Mouse (Mus musculus) kidney, postnatal 36 days (tissue): ENCODE measurements around the gene Tbx4.

ENCODE experiments used
- DNase-seq, 2 experiments: peaks; one replicate each; pipeline ENCODE4 v3.0.0; 2021 to 2022; ENCODE audit warnings: mixed read lengths in 2 of 2

The Tbx4 gene

DNA sequence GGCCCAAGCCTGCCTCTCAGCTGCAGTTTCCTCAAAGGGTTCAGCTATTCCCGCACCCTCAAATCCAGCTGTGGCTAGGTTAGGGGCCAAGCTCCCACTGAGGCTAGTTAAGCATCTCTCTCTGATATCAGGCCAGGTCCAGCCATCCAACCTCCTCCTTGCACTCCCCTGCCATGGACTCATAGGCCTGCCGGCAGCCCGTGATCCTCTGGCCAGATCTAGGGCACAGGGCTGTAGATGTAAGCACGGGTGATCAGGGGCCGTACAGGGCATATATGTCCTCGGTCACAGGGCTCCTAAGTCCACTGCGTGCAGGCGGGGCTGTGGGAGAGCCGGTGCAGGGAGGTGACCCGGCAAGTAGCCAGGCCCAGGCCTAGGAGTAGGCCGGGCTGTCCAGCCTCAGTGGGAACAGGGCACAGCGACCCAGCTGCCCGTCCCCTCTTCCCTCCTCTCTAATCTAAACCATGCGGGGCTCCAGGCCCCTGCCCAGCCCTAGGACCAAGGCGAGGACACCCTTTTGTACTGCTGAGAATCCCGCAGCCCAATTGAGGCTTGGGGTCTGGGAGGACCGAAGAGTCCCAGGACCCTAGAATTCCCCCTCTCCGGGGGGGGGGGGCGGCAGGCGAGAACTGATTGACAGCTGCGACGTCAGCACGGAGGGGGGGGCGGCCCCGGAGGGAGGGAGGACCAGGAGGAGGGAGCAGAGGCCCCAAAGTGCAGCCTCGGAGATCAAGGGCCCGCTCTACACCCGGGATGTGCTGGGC is at the start of gene Tbx4:
Gene Tbx4 (plus strand): TSS at position 758 of the 764 bp plus-strand sequence.
- no peak for DNase-seq

DNA sequence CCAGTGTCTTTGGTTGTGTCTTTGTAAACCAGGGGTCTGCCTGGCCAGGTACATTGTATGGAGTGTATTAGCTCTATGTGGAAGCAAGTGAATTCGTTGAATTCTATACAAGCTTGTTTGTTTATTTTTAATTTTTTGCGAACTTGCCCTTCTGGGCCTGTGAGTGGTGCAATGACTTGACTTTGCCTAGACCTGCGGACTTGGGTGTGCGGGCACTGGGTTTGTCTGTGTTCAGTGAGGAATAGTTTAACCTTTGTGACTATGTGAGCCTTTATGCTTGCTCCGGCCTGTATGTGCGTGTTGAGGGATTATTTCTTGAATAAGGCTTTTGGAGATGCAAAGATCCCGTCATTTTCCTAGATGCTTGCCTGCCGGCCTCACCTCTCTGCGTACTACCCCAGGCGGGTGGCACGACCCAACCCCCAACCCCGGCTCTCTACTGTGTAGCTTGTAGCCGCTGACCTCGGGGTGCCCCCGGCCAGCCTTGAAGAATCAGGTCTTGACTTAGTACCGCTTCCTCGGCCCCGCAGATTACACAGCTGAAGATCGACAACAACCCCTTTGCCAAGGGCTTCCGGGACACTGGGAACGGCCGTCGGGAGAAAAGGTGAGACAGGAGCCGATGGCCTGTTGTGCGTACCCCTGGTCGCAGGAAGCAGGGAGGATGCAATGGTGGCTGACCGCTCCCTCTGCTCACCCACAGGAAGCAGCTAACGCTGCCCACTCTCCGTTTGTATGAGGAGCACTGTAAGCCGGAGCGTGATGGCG is 49.5 kb upstream of the Tbx4 start:
- peak in 1 of 2 experiments; percentile 50 for DNase-seq

DNA sequence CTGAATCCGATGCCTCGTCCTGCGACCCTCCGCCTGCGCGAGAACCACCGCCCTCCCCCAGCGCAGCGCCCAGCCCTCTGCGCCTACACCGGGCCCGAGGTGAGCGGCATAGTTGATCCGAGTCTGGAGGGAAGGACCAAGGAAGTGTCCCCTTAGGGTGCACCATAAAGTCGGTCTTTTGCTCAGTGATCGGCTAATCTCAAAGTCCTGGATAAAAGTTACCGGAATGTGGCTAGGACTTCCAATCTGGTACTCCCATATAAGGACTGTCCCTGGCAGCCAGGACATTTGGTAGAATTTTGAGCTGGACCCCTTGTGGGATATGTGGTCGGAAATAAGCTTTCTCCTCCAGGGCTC is 49.0 kb upstream of the Tbx4 start:
- no peak for DNase-seq

DNA sequence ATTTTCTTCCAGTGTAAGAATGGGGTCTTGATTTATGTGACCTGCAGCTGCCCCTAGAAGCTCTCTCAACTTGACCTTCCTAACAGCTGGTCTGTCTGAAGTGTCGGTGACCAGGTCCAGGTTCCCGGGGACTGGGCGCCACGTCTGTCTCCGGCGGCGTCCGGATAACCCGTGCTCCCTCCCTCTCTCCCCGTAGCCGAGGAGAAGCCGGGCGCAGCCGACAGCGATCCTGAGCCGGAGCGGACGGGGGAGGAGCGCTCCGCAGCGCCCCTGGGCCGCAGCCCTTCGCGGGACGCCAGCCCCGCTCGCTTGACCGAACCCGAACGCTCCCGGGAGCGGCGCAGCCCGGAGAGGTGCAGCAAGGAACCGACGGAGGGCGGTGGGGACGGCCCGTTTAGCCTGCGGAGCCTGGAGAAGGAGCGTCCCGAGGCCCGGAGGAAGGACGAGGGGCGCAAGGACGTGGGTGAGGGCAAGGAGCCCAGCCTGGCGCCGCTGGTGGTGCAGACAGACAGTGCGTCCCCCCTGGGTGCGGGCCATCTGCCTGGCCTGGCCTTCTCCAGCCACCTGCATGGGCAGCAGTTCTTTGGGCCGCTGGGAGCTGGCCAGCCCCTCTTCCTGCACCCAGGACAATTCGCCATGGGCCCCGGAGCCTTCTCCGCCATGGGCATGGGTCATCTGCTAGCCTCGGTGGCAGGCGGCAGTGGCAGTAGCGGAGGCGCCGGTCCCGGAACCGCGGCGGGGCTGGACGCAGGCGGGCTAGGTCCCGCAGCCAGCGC is 48.4 kb upstream of the Tbx4 start:
- DNase-seq, result peak in 1 of 2 experiments; percentile 44

DNA sequence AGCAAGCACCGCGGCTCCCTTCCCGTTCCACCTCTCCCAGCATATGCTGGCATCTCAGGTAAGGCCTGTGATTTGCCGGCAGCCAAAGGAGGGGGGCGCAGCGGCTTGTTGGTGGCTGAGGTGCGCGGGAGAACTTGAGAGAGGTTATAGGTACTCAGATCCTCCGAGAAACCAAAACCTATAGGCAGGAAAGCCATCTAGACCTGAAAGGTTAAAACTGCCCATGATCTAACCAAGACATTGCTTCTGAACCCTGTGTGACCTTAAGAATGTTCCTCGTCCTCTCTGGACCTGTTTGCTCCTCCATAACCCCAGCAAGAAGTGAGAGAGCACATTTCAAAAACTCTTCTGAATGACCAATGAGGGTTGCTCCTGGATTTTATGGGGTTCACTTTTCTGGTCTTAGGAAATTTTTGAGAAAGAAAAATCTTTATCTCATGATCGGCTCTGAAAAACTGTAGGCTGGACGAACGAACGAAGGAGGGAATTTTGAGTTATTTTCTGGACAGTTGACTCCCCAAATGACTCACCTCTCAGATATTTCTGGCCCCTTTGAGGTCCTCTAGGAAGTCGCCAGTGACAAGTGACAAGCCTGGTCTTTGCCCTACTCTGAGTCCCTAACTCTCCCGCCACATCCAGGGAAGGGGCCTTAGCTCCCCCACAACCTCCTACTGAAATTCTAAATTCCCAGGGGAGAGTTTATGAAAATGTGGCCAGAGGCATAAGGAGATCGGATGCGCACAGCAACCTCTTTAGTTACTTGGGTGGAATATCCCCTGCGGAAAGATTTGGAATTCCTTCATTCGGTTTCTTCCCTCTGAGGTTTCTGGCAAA is 47.6 kb upstream of the Tbx4 start:
- no peak for DNase-seq

DNA sequence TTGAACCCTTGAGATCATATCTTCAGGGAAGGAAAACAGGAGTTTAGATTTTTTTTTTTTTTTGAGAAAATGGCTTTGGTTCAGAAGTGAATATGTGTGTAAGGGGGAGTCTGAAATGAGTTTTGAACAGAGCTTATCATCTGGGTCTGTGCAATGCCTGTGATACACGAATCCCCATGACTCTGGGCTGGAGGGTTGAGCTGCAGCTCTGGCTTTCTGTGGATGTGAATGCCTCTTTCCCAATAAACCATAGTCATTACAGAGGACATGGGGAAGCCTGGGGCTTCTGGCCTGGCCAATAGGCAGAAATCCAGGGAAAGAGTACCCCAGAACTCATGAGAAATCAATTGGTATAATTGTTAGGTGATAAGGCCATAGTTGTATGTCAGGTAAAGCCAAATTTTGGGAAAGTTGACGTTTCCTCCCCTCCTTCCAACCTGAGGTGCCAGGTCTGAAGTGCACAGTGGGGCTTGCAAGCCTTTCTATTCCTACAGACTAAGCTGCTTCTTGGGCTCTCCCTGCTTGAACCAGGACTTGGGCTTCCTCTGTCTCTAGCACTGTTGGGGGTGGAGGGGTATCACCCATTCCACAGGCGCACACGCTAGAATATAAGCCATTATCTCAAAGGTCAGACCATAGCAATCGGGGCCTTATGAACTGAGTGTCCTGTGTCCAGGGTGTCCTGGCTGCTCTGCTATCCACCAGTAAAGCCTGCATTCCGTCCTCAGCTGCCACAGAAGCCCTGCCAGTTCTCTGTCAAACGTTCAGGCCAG is 46.8 kb upstream of the Tbx4 start:
- DNase-seq, result no peak

DNA sequence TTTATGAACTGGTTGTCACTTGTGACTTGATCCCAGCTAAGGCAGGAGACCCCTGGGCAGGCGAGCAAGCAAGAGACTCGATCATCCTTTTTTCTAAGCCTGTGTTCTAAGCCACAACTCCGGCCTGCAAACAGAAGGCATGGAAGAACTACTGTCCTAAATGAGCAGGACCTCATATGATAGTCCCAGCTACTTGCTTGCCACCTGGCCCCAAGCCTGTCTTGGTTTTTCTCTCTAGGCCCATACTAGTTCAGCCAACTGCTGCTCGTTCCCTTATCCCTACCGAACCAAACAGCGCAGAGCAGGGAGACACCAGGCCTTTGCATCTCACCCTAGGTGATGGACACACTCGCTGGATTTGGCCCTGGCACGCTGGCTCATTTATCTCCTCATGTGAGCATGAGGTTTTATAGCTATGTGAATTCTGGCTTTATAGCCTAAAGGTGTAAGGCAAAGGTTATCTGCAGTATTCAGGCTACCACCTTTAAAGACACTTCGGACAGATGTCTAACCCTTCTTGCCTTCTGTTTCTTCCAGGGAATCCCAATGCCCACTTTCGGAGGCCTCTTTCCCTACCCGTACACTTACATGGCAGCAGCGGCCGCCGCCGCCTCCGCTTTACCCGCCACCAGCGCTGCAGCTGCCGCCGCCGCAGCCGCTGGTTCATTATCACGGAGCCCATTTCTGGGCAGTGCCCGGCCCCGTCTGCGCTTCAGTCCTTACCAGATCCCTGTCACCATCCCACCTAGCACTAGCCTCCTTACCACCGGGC is 46.0 kb upstream of the Tbx4 start:
- peak in 1 of 2 experiments; percentile 38 for DNase-seq

DNA sequence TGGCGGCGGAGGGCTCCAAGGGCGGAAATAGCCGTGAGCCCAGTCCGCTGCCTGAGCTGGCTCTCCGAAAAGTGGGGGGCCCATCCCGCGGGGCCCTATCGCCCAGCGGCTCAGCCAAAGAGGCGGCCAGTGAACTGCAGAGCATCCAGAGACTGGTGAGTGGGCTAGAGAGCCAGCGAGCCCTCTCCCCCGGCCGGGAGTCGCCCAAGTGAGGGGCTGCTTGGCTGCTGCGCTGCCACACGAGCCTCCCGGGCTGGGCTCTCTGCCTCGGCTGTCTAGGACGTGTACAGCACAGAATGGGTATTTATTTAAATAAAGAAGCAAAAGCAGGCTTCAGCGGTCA is 45.4 kb upstream of the Tbx4 start:
- no peak for DNase-seq

DNA sequence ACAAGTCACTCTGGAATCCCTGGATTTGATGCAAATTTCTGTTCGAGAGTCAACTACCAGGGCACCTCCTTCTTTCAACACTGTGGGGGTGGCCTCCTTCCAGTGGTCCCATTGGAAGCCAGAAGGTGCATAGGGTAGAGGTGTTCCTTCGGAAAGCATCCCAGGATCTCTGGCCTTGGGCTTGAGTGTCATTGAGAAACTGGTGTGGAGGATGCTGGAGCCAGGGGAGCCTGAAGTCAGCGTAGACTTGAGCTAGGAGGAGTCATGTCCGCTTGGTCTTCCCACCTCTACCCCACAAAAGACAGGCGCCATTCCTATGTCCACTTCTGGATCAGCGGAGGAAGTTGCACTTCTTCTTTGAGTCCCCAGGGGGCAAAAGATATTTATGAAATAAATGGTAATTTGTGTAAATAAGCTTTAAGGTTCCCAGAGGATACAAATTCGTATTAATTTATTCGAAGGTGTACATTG is 45.0 kb upstream of the Tbx4 start:
- DNase-seq, result no peak

DNA sequence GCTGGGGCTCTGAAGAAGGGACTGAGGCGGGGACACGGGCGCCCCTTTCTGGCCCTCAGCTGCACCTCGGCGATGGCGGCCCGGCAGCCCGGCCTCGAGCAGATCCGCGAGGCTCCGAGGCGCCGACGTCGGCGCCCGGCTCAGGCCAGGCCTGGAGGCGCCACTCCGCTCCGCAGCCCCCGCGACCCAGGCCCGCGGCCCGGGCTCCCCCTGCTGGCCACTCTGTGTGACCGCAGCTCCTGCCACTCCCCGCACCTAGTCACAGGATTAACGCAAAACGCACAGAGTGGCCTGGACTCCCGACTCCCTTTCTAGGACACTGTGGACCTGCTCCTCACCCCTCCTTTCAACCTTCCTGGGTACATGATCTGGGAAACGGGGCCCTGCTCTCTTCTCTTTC is 44.2 kb upstream of the Tbx4 start:
- peak in 1 of 2 experiments; percentile 84 for DNase-seq

DNA sequence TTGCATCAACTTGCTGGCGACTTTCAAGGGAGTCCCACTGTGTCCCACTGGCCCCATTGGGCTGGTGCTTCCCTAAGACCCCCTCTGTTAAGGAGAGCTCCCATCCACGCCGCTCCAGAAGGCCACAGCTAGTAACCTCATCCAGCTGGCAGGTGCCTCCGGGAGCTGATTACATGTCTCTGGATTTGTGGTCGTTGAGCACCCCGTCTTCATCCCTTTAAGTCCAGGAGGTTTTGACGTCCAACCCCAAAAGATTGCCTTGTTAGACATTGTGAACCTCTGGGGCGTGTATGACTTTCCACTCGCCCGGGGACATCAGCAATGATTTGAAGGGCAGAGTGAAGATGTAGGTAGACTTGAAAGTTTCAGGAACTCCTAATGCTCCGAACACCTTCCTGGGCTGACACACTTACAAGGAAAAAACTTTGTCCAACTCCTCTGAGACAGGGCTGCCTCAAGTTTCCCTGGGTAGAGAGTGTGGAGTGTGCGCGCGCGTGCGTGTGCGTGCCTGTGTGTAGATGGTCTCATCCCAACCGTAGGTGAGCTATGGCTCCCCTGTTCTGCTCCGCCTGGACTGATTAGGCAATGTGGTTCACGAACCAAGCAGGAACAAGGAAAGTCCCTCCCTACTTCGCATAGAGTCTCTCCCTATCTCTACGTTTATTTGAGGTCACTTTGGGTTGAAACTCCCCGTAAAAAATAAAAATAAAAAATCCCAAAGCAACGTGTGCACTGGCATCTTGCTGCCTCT is 43.5 kb upstream of the Tbx4 start:
- DNase-seq, result no peak

DNA sequence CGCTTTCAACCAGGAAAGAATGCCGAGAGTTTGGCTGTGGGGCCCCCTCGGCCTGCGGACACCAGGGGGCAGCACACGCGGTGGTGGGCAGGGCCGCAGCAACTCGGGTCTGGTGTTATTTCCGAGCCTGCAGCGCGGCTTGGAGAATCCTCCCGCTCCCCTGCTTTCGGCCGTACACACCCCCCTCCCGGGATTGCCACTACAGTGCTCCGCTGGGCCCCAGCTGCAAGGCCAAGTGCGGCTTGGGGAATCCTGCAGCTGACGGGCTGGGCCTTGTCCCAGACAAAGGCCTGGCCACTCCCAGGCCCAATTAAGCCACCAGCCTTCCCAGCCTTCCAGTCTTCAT is 42.9 kb upstream of the Tbx4 start:
- peak; percentile 80 to 91 for DNase-seq

DNA sequence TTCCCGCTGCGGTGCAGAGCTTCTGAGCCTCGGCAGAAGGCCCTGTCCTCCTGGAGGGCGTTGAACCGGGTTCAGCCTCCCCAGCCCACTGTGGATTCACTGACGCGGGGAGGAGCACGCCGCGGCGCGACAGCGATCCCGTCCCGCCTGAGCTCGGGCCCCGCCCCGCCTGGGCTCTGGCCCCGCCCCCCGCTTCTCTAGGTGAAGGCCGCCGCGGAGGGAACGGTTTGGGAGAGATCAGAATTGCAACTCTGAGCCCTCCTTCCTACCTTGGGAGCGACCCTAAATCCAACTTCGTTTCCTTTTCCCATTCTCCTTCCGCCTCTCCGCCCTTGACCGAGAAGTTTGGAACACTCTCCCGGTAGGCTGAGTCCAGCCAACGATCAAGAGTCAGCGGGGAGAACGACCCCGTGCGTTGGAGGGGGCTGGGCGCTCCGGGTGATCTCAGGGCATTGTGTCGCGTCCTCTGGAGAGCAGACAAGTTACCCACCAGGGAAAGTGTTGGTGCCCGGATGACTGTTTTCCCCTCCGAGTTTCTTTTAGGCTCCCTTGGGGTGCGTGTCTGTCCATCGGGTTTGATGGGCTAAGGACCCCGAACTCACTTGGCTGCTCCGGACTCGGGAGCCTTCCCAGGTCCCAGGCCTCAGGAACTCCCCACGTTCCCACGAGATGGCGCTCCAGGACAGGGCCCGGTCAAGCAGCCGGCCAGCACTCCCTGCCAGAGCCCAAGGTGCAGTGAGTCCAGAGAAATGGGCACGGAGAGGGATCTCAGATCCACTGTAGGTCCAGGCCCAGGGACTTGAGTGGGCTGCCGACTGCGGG is 41.9 kb upstream of the Tbx4 start:
- DNase-seq, result peak; percentile 91 to 97

DNA sequence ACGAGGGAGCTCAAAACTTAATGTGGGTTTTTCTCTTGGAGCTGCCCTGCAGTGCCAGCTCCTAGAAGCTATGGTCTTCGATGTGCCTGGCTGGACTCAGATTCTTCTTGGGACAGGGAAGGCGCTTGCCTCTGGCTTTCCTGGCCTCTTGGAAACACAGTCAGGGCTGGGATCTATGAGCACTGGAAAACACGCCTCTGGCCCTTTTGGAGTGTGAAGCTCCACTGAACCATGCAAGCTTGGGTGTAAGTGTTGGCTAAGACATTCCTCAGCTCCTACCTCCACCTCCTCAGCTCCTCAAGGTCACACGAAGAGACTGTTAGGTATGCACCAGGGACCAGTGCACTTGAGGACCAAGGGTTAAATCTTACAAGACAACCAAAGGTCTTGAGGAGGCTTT is 41.3 kb upstream of the Tbx4 start:
- DNase-seq, result peak; percentile 68 to 77

DNA sequence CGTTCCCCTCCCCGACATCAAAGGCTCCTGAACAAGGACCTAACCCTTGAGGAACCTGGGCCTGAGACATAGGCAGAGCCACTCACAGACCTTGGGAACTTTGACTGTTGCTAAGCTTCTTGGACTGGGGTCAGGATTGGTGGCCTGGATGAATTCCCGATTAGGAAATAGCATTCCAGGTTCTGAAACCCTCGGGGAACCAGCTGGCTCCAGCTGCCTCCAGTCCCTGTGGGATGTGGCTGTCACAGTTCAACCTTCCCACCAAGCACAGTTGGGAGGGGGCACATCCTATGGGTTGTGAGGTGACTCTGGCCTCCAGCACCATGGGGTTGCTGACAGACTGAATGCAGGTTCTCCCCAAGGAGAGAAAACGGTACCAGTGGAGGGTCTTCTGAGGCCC is 40.3 kb upstream of the Tbx4 start:
- DNase-seq, result peak; percentile 77 to 80

DNA sequence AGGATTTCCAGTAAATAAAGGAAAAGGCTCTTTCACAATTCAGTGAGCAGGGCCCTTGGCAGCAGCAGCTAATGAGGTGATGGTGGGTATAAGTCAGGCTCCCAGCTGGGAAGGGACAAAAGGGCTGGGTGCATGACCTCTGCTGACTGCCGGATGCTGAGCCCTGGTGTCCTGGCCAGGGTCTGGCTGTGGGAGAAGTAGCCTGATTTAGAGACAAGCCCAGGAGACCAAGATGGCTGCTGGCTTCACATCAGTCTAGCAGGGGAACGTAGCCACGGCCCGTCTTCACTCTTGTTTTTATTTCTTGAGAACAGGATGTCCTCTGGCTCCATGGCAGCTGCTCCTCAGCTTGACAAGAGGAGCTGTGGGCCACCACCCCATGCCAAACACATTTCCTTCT is 39.7 kb upstream of the Tbx4 start:
- DNase-seq, result peak; percentile 65 to 74

DNA sequence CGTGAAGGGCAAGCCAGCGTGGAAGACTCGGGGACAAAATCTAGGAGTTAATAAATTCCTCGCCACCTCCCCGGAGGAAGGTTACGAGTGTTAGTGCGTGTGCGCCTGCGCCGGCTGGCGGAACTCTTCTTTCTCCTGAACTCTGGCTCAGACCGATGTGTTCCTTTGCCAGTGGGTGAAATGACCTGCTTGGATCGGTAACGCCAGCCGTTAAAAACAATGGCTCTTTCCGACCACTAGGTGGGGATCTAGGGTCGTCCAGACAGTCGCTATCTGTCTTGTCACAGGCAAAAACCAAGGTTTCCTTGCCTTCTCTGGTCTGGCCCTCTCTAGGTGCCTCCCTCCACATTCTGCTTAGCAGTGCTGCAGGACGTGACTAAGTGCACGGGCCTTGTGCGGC is 37.2 kb upstream of the Tbx4 start:
- peak; percentile 77 to 85 for DNase-seq

DNA sequence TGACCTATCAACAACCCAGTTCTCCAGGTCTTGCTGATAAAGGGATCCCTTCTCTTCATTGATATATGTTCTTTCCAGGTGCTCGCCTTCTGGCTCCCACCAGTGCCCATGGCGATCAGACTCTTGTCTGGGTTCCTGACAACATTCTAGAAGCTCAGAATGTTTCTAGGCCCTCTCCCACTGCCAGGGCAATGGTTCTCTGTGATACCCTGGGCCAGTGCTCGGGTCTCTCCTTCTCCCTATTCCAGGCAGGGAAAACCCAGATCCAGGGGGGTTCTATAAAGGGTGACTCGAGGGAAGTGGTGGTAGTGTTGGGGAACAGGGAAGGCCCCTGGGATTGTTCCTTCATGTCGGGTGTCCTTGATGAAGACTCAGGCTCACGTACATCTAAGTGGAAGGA is 36.0 kb upstream of the Tbx4 start, which contains the start of gene Gm11444:
Gene Gm11444 (minus strand): TSS at position 101 of the 400 bp plus-strand sequence.
- no peak for DNase-seq

DNA sequence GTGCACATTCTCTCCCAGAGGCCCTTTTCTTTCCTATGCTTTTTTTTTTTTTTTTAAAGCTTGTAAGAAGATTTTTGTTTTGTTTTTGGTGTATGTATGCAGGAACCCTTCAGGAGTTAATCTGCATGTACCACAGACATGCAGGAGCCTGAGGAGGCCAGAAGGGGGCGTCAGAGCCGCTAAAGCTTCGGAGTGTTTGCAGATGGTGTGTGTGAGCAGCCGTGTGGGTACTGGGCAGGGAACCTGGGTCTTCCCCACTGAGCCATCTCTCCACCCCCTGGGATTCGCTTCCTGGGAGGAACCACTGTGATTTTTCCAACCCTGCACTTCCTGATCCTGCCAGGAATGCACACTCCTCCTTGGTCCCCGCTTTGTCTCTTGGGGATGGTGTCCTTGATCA is 35.5 kb upstream of the Tbx4 start:
- peak in 1 of 2 experiments; percentile 27 for DNase-seq
